Mouse (Mus musculus): Measurements from ENCODE around the gene Cysltr1. TPM values are rescaled to one million over a fixed set of nuclear protein-coding genes. Genes with fewer than 3 reads are reported as not detected.

The Cysltr1 gene
- 7.0 and 8.4 TPM in 2 replicates for polyA plus RNA-seq (2014; fragmentation: Nextera tagmentation; extraction: Ambion mirVana)

GRCm38 (mm10) chrX:106603386-106603785, at the start of gene Cysltr1:
TSS of gene Cysltr1 (minus strand) at chrX:106603679.
- H3K9ac ChIP-seq (replicated peaks; ENCODE audit: low read depth, low read length) = no peak within 1 kb of the TSS
- H3K36me3 ChIP-seq (ENCODE audit: control insufficient read depth, insufficient read depth, low read length) = no peaks in the 10 kb centered on the region
- 28% methylated on average over 6 of the region's 6 CpGs for WGBS
- no peaks in the 10 kb centered on the region for H3K27me3 ChIP-seq (ENCODE audit: control insufficient read depth, insufficient read depth, low read length)
- no peaks in the 10 kb centered on the region for H3K9me3 ChIP-seq (ENCODE audit: control insufficient read depth, low read depth, low read length)
- no peaks in the 10 kb centered on the region for H3K4me1 ChIP-seq (ENCODE audit: control insufficient read depth, insufficient read depth, low read length)
- H3K4me2 ChIP-seq (replicated peaks; ENCODE audit: low read depth, low read length) = peak within 1 kb of the TSS; percentile 32
- no peak for ATAC-seq (ENCODE audit: insufficient number of reproducible peaks, insufficient read depth, low FRiP score, low read depth)
- H3K27ac ChIP-seq (ENCODE audit: low read length) = peak within 1 kb of the TSS; percentile 48; the same call in 1 of the 2 replicates
- H3K4me3 ChIP-seq (ENCODE audit: low read depth, low read length) = peak within 1 kb of the TSS; percentile 12; the same call in 1 of the 2 replicates

GRCm38 (mm10) chrX:106634799-106635541, 31.5 kb upstream of the Cysltr1 start:
- H3K9me3 ChIP-seq (ENCODE audit: control insufficient read depth, low read depth, low read length) = no peaks in the 10 kb centered on the region
- ATAC-seq (ENCODE audit: insufficient number of reproducible peaks, insufficient read depth, low FRiP score, low read depth) = no peak
- no peak overlapping the region for H3K4me3 ChIP-seq (ENCODE audit: low read depth, low read length)
- WGBS = 79% methylated on average over 3 of the region's 3 CpGs
- no peaks in the 10 kb centered on the region for H3K4me1 ChIP-seq (ENCODE audit: control insufficient read depth, insufficient read depth, low read length)
- H3K9ac ChIP-seq (replicated peaks; ENCODE audit: low read depth, low read length) = no peak overlapping the region
- H3K27ac ChIP-seq (ENCODE audit: low read length) = no peak overlapping the region
- no peak overlapping the region for H3K4me2 ChIP-seq (replicated peaks; ENCODE audit: low read depth, low read length)
- H3K36me3 ChIP-seq (ENCODE audit: control insufficient read depth, insufficient read depth, low read length) = no peaks in the 10 kb centered on the region
- no peaks in the 10 kb centered on the region for H3K27me3 ChIP-seq (ENCODE audit: control insufficient read depth, insufficient read depth, low read length)

GRCm38 (mm10) chrX:106633543-106633942, 30.1 kb upstream of the Cysltr1 start:
- Histone ChIP-seq H3K4me2 (replicated peaks; ENCODE audit: low read depth, low read length) (no peak overlapping the region), H3K4me3 (ENCODE audit: low read depth, low read length) (no peak overlapping the region)
- no peak for ATAC-seq (ENCODE audit: insufficient number of reproducible peaks, insufficient read depth, low FRiP score, low read depth)

GRCm38 (mm10) chrX:106628514-106628913, 25.0 kb upstream of the Cysltr1 start:
- H3K4me1 ChIP-seq (ENCODE audit: control insufficient read depth, insufficient read depth, low read length) = no peaks in the 10 kb centered on the region
- ATAC-seq (ENCODE audit: insufficient number of reproducible peaks, insufficient read depth, low FRiP score, low read depth) = no peak
- H3K9me3 ChIP-seq (ENCODE audit: control insufficient read depth, low read depth, low read length) = no peaks in the 10 kb centered on the region
- no peak overlapping the region for H3K4me3 ChIP-seq (ENCODE audit: low read depth, low read length)
- no peak overlapping the region for H3K9ac ChIP-seq (replicated peaks; ENCODE audit: low read depth, low read length)
- no peak overlapping the region for H3K4me2 ChIP-seq (replicated peaks; ENCODE audit: low read depth, low read length)
- no peaks in the 10 kb centered on the region for H3K36me3 ChIP-seq (ENCODE audit: control insufficient read depth, insufficient read depth, low read length)
- no peak overlapping the region for H3K27ac ChIP-seq (ENCODE audit: low read length)
- H3K27me3 ChIP-seq (ENCODE audit: control insufficient read depth, insufficient read depth, low read length) = no peaks in the 10 kb centered on the region
- WGBS = 70% methylated on average over 1 of the region's 1 CpGs

More at GRCm38 (mm10) chrX:106633543-106633942, 30.1 kb upstream of the Cysltr1 start:
- H3K4me1 ChIP-seq (ENCODE audit: control insufficient read depth, insufficient read depth, low read length) = no peaks in the 10 kb centered on the region
- no peaks in the 10 kb centered on the region for H3K27me3 ChIP-seq (ENCODE audit: control insufficient read depth, insufficient read depth, low read length)
- H3K9ac ChIP-seq (replicated peaks; ENCODE audit: low read depth, low read length) = no peak overlapping the region
- no peaks in the 10 kb centered on the region for H3K36me3 ChIP-seq (ENCODE audit: control insufficient read depth, insufficient read depth, low read length)
- no peaks in the 10 kb centered on the region for H3K9me3 ChIP-seq (ENCODE audit: control insufficient read depth, low read depth, low read length)
- H3K27ac ChIP-seq (ENCODE audit: low read length) = no peak overlapping the region

- H3K4me2 ChIP-seq (replicated peaks; ENCODE audit: low read depth, low read length) = no peak overlapping the region
- no peak for ATAC-seq (ENCODE audit: insufficient number of reproducible peaks, insufficient read depth, low FRiP score, low read depth)
- H3K27ac ChIP-seq (ENCODE audit: low read length) = no peak overlapping the region
- no peaks in the 10 kb centered on the region for H3K4me1 ChIP-seq (ENCODE audit: control insufficient read depth, insufficient read depth, low read length)
- no peaks in the 10 kb centered on the region for H3K36me3 ChIP-seq (ENCODE audit: control insufficient read depth, insufficient read depth, low read length)
- WGBS = 37% methylated on average over 3 of the region's 3 CpGs
- no peaks in the 10 kb centered on the region for H3K9me3 ChIP-seq (ENCODE audit: control insufficient read depth, low read depth, low read length)
- H3K9ac ChIP-seq (replicated peaks; ENCODE audit: low read depth, low read length) = no peak overlapping the region
- no peaks in the 10 kb centered on the region for H3K27me3 ChIP-seq (ENCODE audit: control insufficient read depth, insufficient read depth, low read length)
- H3K4me3 ChIP-seq (ENCODE audit: low read depth, low read length) = no peak overlapping the region
Measured at GRCm38 (mm10) chrX:106623667-106624066, 20.2 kb upstream of the Cysltr1 start.

GRCm38 (mm10) chrX:106622512-106622911, 19.0 kb upstream of the Cysltr1 start:
- 54% methylated on average over 1 of the region's 1 CpGs for WGBS
- Histone ChIP-seq H3K9ac (replicated peaks; ENCODE audit: low read depth, low read length) (no peak overlapping the region), H3K9me3 (ENCODE audit: control insufficient read depth, low read depth, low read length) (no peaks in the 10 kb centered on the region), H3K27me3 (ENCODE audit: control insufficient read depth, insufficient read depth, low read length) (no peaks in the 10 kb centered on the region), H3K36me3 (ENCODE audit: control insufficient read depth, insufficient read depth, low read length) (no peaks in the 10 kb centered on the region), H3K4me3 (ENCODE audit: low read depth, low read length) (no peak overlapping the region), H3K4me1 (ENCODE audit: control insufficient read depth, insufficient read depth, low read length) (no peaks in the 10 kb centered on the region), H3K4me2 (replicated peaks; ENCODE audit: low read depth, low read length) (no peak overlapping the region), H3K27ac (ENCODE audit: low read length) (no peak overlapping the region)
- ATAC-seq (ENCODE audit: insufficient number of reproducible peaks, insufficient read depth, low FRiP score, low read depth) = no peak

GRCm38 (mm10) chrX:106602574-106603258, 763 bp downstream of the Cysltr1 start:
- H3K9me3 ChIP-seq (ENCODE audit: control insufficient read depth, low read depth, low read length) = no peaks in the 10 kb centered on the region
- H3K4me3 ChIP-seq (ENCODE audit: low read depth, low read length) = peak overlapping the region; percentile 12; the same call in 1 of the 2 replicates
- peak overlapping the region; percentile 32 for H3K4me2 ChIP-seq (replicated peaks; ENCODE audit: low read depth, low read length)
- peak overlapping the region; percentile 48; the same call in 1 of the 2 replicates for H3K27ac ChIP-seq (ENCODE audit: low read length)
- no peaks in the 10 kb centered on the region for H3K27me3 ChIP-seq (ENCODE audit: control insufficient read depth, insufficient read depth, low read length)
- no peaks in the 10 kb centered on the region for H3K36me3 ChIP-seq (ENCODE audit: control insufficient read depth, insufficient read depth, low read length)
- no peak overlapping the region for H3K9ac ChIP-seq (replicated peaks; ENCODE audit: low read depth, low read length)
- ATAC-seq (ENCODE audit: insufficient number of reproducible peaks, insufficient read depth, low FRiP score, low read depth) = no peak
- H3K4me1 ChIP-seq (ENCODE audit: control insufficient read depth, insufficient read depth, low read length) = no peaks in the 10 kb centered on the region
- WGBS = 23% methylated on average over 9 of the region's 9 CpGs

- Histone ChIP-seq H3K9me3 (ENCODE audit: control insufficient read depth, low read depth, low read length) (no peaks in the 10 kb centered on the region), H3K27me3 (ENCODE audit: control insufficient read depth, insufficient read depth, low read length) (no peaks in the 10 kb centered on the region), H3K9ac (replicated peaks; ENCODE audit: low read depth, low read length) (no peak overlapping the region), H3K4me2 (replicated peaks; ENCODE audit: low read depth, low read length) (no peak overlapping the region), H3K36me3 (ENCODE audit: control insufficient read depth, insufficient read depth, low read length) (no peaks in the 10 kb centered on the region), H3K27ac (ENCODE audit: low read length) (no peak overlapping the region), H3K4me3 (ENCODE audit: low read depth, low read length) (no peak overlapping the region), H3K4me1 (ENCODE audit: control insufficient read depth, insufficient read depth, low read length) (no peaks in the 10 kb centered on the region)
- WGBS = 88% methylated on average over 1 of the region's 1 CpGs
- no peak for ATAC-seq (ENCODE audit: insufficient number of reproducible peaks, insufficient read depth, low FRiP score, low read depth)
Measured at GRCm38 (mm10) chrX:106595904-106596303, 7.6 kb downstream of the Cysltr1 start.

Measured in stomach, embryonic 14.5 days (tissue).